Mouse (Mus musculus) bone marrow macrophage, adult 2 months (primary cell): Measurements from ENCODE around the gene Olfr49.

Source experiments
- CTCF ChIP-seq: IDR thresholded peaks from 2 replicates; pipeline ENCODE4 v1.5.1; 2012; ENCODE audit warnings: low read depth, mild to moderate bottlenecking, low read length, moderate library complexity
- POLR2A ChIP-seq: IDR thresholded peaks from 2 replicates; pipeline ENCODE4 v1.6.1; 2012; ENCODE audit warnings: mild to moderate bottlenecking, low read depth, low read length, borderline replicate concordance

- TF ChIP-seq CTCF (no peak), POLR2A (no peak)
Measured at GRCm38 (mm10) chr14:54244183-54244582, 40.6 kb downstream of the Olfr49 start.
